Mouse (Mus musculus) heart, postnatal 36 days (tissue): Measurements from ENCODE around the gene Timm22. TPM values are rescaled to one million over a fixed set of nuclear protein-coding genes. Genes with fewer than 3 reads are reported as not detected.

Experiments used
- DNase-seq, 2 experiments: peaks; one replicate each; pipeline ENCODE4 v3.0.0; 2021 to 2022
- intact Hi-C: fragments of 180-260 bp; cut with DNase I; formaldehyde crosslinking; loops from one replicate; pipeline ENCODE4 v1.15.1; 2025
- total RNA-seq, 2 experiments: library from RNA; stranded (reverse); gene quantifications; 2 replicates each; pipeline ENCODE4 v1.2.3; 2021

Gene Timm22
- total RNA-seq = 10 to 100 TPM; 42.4 to 55.2 TPM

DNA sequence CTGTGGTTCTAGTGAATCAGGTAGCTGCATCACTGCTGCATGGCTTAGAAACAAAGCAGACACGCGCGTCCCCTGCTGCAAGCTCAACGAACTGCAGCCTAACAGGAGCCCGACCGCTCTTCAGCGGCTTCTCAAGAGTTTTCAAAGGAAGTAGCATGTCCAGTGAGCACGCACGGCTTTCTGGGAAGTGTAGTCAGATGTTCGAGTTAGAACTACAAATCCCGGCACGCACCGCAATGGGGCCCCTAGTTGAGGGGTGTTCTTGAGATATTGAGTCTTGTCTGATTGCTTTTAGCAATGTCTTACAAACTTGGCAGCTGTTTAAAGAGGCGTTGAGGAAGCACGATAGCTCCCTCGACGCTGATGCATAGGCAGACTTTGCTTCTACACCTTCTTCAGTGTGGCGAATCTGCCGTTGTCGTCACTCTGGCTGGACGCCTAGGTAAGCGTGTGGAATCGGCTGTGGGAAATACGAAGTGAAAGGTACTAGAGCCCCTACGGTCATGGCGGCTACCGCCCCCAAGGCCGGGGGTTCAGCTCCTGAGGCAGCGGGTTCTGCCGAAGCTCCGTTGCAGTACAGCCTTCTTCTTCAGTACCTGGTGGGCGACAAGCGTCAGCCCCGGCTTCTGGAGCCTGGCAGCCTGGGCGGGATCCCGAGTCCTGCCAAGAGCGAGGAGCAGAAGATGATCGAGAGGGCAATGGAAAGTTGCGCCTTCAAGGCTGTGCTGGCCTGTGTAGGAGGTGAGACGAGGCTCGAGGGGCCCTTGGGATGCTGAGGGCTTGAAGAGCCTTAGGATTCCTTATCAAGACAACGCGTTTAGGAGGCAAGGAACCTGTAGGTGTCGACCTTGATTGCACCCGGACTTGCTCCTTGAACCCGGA lies at the start of gene Timm22:
Timm22 (plus strand) TSS at position 251 of the 882 bp plus-strand sequence.
- peak; percentile 96 to 99 for DNase-seq
- intact Hi-C loops = loop anchor here (1.0 to 10.0 kb wide), 4 partner anchors 154 to 642 kb away; partner anchors contain the start of genes Fam57a and Vps53

- no peak for DNase-seq
- intact Hi-C loops = loop anchor here (2.0 kb wide), 1 partner anchor 19 kb away; no protein-coding TSS in a partner anchor
Measured at GRCm38 (mm10) chr11:76357464-76357863, 49.3 kb upstream of the Timm22 start.

- no peak for DNase-seq
- intact Hi-C loops = no loop called here
Measured at GRCm38 (mm10) chr11:76358628-76359320, 48.0 kb upstream of the Timm22 start.

GRCm38 (mm10) chr11:76360255-76360654 lies 46.5 kb upstream of the Timm22 start:
- no peak for DNase-seq
- intact Hi-C loops = no loop called here

- intact Hi-C loops = no loop called here
- no peak for DNase-seq
Measured at GRCm38 (mm10) chr11:76361422-76361821, 45.3 kb upstream of the Timm22 start.

- no peak for DNase-seq
- intact Hi-C loops = no loop called here
Measured at GRCm38 (mm10) chr11:76363178-76363577, 43.6 kb upstream of the Timm22 start.

DNA sequence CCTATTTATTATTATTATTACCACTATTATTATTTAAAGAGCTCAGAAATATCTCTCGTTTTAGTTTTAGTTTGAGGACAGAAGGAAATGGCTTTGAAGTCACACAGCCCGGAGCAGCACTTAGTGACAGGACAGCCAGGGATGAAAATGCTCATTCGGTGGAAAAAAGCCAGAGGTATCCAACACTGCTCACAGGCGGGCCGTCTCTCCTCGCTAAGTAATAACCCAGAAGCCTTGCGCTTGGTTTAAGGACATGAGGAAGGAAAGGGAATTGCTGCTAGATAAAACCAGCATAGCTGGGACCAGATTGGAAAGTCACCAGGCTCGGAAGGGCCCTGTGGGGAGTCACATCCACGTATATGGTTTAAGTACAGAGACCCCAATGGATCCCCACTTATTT lies 43.1 kb upstream of the Timm22 start:
- no peak for DNase-seq
- intact Hi-C loops = no loop called here

DNA sequence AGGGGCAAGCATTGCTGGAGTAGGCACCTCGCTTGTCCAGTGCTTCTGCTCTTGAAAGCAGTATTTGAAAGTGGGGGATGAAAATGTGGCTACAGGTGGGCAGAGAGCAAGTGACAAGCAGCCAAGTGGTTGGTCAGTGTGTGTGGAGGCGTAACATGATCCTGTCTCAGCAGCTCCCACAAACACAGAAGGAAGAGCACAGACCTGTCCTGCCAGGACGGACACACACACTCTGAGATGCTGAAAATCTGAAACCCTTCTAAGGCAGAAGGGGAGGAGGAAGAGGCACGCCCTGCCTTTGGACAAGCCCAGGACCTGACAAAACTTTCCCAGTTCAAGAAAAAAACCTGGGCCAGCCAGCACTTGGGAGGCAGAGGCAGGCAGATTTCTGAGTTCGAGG lies 42.7 kb upstream of the Timm22 start:
- intact Hi-C loops = no loop called here
- no peak for DNase-seq

- no peak for DNase-seq
- intact Hi-C loops = no loop called here
Measured at GRCm38 (mm10) chr11:76366720-76367119, 40.0 kb upstream of the Timm22 start.

GRCm38 (mm10) chr11:76370491-76370890 lies 36.3 kb upstream of the Timm22 start:
- no peak for DNase-seq
- intact Hi-C loops = no loop called here

- intact Hi-C loops = no loop called here
- no peak for DNase-seq
Measured at GRCm38 (mm10) chr11:76372120-76372519, 34.6 kb upstream of the Timm22 start.

DNA sequence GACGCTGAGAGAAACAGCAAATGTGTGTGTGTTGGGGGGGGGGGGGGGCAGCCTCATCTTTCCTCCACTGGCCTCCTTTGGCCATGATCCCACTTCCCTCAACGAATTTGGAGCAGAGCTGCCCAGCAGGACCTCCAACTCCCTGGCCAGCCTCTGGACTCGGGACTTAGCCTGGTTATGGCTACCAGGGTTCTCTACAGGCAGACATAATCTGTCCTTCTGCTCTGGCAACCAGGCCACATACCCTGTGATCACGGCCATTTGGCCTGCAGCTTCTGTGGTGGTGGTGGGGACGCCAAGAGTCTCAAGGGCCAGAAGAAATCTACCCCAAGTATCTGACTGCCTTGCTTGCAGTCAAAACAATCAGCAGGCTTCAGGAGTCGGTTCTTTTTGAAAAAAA lies 34.2 kb upstream of the Timm22 start:
- intact Hi-C loops = no loop called here
- no peak for DNase-seq

DNA sequence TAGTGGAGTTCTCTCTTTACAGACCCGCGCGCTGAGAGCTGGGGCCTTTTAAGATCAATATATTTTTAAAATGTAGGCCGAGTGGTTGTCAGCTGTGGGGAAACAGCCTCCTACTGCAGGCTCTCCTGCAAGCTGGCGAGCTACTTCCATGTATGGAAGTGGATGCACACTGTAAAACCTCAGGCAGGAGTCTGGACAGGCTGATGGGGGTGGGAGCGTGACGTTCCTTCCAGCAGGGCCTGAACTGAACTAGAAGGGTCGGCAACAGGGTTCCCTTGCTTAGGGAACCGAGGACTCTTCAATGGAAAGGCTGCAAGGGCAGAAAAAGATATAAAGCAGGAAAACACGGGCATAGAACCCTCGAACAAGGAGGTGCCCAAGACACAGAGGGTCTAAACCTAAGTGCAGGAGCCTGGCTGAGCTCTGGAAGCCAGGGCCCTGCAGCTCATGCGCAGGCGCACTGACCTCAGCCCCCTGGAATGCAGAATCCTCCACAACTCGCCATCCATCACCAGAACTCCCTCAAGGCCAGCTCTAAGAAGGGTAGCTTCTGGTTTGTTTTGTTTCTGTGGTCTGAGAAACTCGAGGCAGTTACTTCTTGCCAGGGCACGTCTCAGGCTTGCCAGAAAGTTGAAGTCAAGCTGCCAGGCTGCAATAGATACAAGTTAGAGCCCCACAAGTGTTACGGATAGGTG lies 32.1 kb upstream of the Timm22 start:
- intact Hi-C loops = loop anchor here (5.0 kb wide), 1 partner anchor 47 kb away; no protein-coding TSS in a partner anchor
- peak; percentile 61 to 64 for DNase-seq

GRCm38 (mm10) chr11:76376425-76376824 lies 30.3 kb upstream of the Timm22 start:
- no peak for DNase-seq
- intact Hi-C loops = loop anchor here (5.0 kb wide), 1 partner anchor 49 kb away; no protein-coding TSS in a partner anchor

DNA sequence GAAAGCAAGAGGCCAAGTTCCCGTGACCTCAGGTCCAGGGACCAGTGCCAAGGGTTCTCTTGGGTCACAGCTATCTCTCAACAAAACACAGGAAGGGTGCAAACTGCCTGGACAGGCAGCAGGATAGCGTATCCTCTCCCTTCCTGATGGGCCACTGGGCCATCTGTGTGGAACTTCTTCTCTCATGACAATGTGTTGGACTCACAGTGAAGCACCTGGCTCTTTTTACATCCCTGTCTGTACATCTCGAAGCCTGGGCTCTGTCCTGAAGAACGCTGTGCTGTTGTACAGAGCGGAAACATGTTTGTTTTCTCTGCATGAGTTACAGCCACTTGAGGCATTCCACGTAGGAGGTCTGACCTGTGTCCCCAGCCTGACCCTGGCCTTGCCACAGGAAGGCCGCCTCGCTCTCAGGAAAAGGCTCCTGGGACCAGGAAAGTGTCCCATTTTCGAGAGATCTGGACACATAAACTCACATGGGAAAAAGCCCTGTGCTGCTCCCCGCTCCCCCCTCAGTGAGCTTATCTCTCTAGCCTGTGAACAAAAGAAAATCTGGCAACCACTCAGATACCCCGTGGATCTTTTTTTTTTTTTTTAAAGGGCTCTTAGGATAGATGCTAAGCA lies 26.7 kb upstream of the Timm22 start:
- DNase-seq = peak; percentile 63 to 70
- intact Hi-C loops = loop anchor here (5.0 kb wide), 1 partner anchor 53 kb away; no protein-coding TSS in a partner anchor

DNA sequence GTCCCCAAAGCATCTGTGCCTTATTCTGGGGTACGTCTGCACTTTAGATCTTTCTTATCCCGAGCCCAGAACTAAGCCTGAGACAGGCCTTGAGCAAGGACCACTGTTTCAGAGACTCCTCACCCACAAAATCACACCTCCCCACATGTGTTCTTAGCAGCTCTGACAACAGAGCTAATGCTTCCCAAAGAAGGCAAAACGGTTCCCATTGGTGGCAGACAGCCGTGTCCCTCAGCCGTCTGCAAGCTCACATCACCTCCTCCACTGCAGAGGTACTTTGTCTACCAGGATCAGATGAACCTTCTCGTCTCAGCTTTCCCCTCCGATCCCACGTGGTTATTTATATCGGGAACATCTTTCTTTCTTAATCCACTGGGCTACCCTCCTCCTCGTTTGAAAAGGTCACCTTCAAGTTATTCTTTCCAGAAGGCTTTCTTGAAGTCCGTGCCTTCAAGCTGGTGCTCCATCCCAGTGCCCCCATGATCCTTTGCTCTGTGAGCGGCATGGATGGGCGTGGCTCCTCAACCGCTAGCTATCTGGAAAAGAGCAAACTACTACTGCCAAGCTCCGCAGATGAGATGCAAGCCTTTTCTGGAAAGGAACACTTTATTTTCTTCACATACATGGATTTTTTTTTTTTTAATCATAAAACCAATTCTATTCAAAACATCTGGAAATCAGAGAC lies 25.4 kb upstream of the Timm22 start:
- intact Hi-C loops = no loop called here
- no peak for DNase-seq

DNA sequence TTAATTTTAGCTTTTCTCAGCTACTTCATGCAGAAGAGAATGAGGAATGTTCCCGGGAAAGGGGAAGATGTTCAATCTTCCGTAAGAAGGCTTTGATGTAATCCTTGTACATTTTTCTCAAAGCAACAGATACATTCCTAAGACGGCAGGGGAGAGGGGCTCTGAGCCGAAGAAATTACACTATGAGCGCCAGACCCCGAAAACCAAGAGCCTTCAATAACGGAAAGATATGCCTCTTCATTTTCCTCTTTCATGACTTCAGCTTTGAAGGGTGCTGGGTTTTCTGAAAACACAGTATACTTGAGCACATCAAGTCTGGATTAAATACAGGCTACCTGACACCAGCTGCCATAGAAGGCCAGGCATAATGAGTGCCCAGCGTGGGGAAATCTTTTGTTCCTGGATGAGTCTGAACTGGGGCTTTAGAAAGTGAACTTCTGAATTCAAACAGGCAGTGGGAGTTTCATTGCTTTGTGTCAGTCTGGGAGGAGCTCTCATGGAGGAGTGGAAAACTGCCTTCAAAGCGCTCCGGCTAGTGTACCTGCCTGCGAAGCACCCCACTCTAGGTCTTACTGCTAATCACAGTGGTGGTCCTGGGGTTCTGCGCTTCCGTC lies 23.9 kb upstream of the Timm22 start:
- DNase-seq = no peak
- intact Hi-C loops = loop anchor here (2.0 kb wide), 1 partner anchor 14 kb away; no protein-coding TSS in a partner anchor

GRCm38 (mm10) chr11:76384307-76384706 lies 22.4 kb upstream of the Timm22 start:
- DNase-seq = no peak
- intact Hi-C loops = no loop called here

GRCm38 (mm10) chr11:76385017-76385416 lies 21.7 kb upstream of the Timm22 start:
- intact Hi-C loops = no loop called here
- no peak for DNase-seq
